Mouse (Mus musculus) heart, postnatal 14 days (tissue): ENCODE data around the gene Endod1. TPM values are rescaled to one million over a fixed set of nuclear protein-coding genes. Genes with fewer than 3 reads are reported as not detected.
"Not testable (repeated sequence)": the region's sequence is repeated elsewhere in the genome, so short reads cannot be mapped to it uniquely, and the experiment has no call there.

ENCODE experiments used
- DNase-seq, 2 experiments: peaks; one replicate each; pipeline ENCODE4 v3.0.0; 2021 to 2022
- intact Hi-C: fragments of 180-260 bp; cut with DNase I; formaldehyde crosslinking; loops from one replicate; pipeline ENCODE4 v1.15.1; 2025
- total RNA-seq, 2 experiments: library from RNA; stranded (reverse); gene quantifications; 2 replicates each; pipeline ENCODE4 v1.2.3; 2021

Endod1 gene
- total RNA-seq, 2 experiments from 2014 or later: 9.4 to 11.4 TPM

- no peak for DNase-seq
- intact Hi-C loops: loop anchor here (5.0 kb wide), 1 partner anchor 115 kb away; no protein-coding TSS in a partner anchor
Measured at GRCm38 (mm10) chr9:14382256-14382791, 1.0 kb upstream of the Endod1 start.

DNA sequence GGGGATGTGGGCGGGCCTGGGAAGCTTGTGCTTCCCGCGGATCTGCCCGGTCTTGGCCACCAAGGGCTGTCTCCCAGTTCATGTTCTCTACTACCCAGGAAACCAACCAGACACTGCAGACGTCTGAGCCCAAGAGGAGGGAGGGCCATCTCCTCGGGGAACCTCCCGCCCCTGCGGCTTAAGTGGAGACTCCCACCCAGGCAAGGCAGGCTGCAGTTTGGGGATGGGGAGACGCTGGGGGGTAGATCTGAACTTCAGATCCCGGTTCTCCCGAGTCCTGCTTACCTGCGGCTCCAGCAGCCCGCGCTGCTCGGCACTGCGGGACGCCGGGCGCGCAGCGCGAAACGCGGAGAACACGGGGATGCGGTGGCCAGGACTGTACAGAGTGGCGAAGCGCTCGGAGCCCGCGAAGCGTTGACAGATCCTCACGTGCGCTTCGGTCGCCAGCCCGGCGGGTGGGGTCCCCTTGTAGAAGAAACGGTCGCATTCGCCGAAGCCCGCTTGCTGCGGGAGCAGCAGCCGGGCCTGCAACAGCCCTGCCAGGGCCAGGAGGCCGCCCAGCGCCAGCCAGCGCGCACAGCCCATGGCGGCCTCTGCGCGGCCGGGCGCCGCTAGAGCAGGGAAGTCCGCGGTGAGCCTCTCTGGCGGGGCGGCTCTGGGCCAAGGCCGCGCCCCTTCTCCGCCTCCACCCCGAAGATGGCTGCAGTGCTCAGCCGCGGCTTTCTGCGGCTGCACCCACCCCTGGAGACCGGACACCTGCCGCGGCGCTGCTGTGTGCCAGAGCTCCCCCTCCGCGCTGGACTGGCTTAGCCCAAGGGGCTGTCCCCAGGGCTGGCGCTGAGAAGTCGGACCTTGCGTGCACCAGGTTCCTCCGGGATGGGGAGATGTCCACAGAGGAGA is 671 bp downstream of the Endod1 start:
- intact Hi-C loops: loop anchor here (2.0 to 5.0 kb wide), 2 partner anchors 14 to 117 kb away; no protein-coding TSS in a partner anchor
- DNase-seq: peak; percentile 89 to 91

DNA sequence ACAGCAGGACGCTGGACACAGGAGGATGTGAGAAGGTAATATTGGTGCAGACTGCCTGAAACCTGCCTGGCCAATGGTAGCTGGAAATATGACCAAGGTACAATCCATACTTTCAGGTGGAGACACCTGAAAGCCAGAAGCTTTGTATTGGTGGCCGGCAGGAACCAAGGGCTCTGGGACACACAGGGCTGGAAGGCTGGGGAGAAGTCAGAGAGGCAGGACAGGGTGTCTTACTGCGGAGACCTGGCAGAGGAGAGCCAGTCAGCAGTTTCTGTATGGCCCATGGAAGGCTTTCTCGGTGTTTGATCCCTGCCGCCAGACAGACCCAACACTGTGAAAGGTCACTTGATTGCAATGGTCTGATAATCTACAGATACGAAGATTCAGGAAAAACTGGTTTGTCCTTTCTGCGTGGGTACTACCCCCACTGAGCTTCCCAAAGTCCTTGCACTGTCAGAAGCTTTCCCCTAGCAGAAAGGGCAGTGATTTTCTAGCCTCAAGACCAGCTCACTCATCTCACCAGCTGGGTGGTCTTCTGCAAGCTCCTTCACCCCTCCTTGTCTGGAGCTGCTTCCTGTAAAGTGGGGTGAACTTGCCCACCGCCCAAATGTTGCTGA is 1.4 kb downstream of the Endod1 start:
- DNase-seq: no peak
- intact Hi-C loops: loop anchor here (2.0 to 5.0 kb wide), 2 partner anchors 13 to 117 kb away; no protein-coding TSS in a partner anchor

- intact Hi-C loops: no loop called here
- no peak for DNase-seq
Measured at GRCm38 (mm10) chr9:14378151-14378550, 3.2 kb downstream of the Endod1 start.

GRCm38 (mm10) chr9:14376149-14376548 is 5.2 kb downstream of the Endod1 start:
- intact Hi-C loops: no loop called here
- no peak for DNase-seq

GRCm38 (mm10) chr9:14372440-14372839 is 8.9 kb downstream of the Endod1 start:
- intact Hi-C loops: no loop called here
- no peak for DNase-seq

DNA sequence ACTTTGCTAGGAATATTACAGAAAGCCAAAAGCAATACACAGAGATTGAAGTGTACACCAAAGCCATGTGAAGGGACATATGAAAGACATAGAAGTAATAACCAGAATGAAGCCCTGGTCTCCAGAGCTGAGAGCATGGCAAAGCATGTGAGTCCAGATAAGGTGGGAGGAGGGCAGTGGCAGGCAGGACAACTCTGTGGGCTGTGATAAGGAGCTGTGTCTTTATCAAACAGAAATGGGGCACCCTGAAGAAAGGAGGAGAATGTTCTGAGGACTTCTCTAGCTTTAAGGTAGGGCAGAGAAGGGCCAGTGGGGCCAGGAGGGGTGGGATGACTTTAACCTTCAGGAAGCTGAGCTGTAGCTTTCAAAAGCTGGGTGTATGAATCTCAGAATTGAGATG is 12.0 kb downstream of the Endod1 start:
- DNase-seq: no peak
- intact Hi-C loops: no loop called here

GRCm38 (mm10) chr9:14367850-14368249 is 13.5 kb downstream of the Endod1 start:
- intact Hi-C loops: loop anchor here (2.0 kb wide), 1 partner anchor 13 kb away; the partner anchor contains the start of gene Endod1
- DNase-seq: no peak

DNA sequence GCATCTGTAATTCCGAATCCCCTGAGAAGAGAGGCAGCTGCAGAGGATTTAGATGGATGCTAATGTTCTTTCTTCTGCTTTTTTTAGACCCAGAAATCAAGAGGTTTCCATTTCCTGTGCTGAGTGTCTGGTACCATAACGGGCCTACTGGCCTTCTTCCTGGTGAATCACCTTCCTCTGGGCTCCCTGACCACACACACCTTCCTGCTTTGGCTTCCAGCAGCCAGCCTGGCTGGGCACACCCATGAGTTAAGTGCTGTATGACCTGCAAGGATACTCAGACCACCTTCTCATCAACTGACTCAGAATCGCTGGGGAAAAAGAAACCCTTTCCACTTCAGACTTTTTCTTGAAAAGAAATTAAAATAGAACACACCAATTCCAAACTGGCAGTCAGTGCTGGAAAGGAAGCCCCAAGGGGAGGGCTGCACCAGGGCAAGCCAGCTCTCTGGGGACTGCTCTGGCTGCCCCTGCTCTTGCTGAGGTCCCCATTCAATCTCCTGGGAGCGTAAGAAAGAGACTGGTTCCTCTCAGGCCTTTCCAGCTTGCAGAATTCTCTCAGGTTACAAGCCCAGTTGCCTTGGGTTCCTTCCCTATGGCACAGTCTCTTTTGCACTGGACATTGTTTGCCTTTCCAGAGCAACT is 15.7 kb downstream of the Endod1 start:
- peak; percentile 16 to 19 for DNase-seq
- intact Hi-C loops: loop anchor here (2.0 kb wide), 1 partner anchor 15 kb away; the partner anchor contains the start of gene Endod1

- DNase-seq: no peak
- intact Hi-C loops: no loop called here
Measured at GRCm38 (mm10) chr9:14364719-14365118, 16.6 kb downstream of the Endod1 start.

- DNase-seq: no peak
- intact Hi-C loops: no loop called here
Measured at GRCm38 (mm10) chr9:14363540-14363939, 17.8 kb downstream of the Endod1 start.

DNA sequence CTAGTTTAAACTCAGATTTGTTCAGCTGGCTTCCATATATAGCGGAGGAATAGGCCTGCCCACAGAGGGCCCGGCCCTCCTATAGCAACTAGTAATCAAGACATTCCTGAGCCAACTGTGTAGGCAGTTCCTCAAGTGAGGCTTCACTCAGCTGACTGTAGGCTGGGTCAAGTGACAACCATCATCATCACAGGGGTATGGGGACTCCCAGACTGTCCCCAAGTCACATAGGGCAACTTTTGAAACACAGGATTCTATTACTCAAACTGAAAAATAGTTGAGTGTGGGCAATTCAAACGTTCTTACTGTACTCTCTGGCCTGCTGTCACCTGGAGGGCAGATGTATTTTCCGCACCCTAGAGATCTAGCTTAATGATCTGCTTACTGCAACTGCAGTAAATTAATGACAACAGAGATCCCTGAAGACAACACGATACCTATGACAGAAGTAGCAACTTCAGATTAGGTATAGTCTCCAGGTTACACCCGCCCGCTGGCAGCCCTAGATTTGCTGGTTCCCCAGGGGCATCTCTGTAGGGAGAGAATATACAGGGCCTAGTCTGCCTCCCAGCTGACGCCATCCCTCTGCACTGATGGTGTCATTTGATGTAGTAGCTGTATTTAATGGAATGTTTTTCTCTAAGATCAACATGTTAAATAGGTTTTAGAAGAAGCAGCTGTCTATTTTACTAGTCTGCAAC is 19.1 kb downstream of the Endod1 start:
- DNase-seq: no peak
- intact Hi-C loops: no loop called here

- intact Hi-C loops: loop anchor here (10.0 kb wide), 1 partner anchor 338 kb away; no protein-coding TSS in a partner anchor
- DNase-seq: peak in 1 of 2 experiments; percentile 23
Measured at GRCm38 (mm10) chr9:14357033-14357432, 24.3 kb downstream of the Endod1 start.

- intact Hi-C loops: loop anchor here (10.0 kb wide), 1 partner anchor 340 kb away; no protein-coding TSS in a partner anchor
- DNase-seq: no peak
Measured at GRCm38 (mm10) chr9:14354852-14355251, 26.5 kb downstream of the Endod1 start.

DNA sequence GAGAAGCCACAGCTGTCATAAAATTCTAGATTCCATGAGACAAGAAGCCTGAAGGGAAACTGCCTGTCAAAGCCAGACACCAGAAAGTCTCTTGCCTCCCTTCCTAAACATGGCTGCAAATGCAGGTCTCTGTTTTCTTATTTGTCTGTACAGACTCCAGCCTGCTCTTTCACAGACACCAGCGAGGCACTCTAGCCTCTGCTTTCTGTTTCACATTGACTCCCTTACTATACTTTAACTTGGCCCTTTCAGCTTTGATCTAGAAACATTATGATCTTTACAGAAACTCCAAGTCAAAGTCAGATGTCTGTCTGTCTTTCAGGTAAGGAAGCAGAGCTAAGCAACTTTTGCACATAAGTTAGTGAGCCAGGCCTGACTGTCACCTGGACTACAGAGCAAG is 29.0 kb downstream of the Endod1 start:
- no peak for DNase-seq
- intact Hi-C loops: loop anchor here (10.0 kb wide), 1 partner anchor 342 kb away; no protein-coding TSS in a partner anchor

GRCm38 (mm10) chr9:14350787-14351186 is 30.5 kb downstream of the Endod1 start:
- intact Hi-C loops: loop anchor here (10.0 kb wide), 1 partner anchor 344 kb away; no protein-coding TSS in a partner anchor
- no peak for DNase-seq

DNA sequence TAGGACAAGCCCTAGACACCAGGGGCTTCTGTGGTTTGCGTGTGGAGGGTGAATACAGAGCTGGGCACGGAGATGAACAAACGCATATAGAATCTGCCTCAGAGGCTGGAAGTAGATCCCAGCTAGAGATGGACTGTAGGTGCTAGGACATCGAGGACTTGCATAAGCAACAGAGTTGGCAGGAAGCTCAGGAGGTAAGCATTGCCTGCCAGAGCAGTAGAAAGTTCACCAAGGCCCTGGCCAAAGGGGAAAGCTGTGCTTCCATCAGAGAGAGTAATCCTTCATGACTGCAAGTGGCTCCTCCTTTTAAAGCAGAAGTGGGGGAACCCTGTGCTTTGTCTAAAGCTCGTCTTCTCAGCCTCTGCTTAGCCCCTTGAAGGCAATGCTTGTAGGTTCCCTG is 31.9 kb downstream of the Endod1 start:
- intact Hi-C loops: no loop called here
- DNase-seq: no peak

GRCm38 (mm10) chr9:14348416-14348815 is 32.9 kb downstream of the Endod1 start:
- intact Hi-C loops: no loop called here
- DNase-seq: peak; percentile 20 to 43

- intact Hi-C loops, DNase-seq: not testable (repeated sequence)
Measured at GRCm38 (mm10) chr9:14345866-14346265, 35.4 kb downstream of the Endod1 start.
